Mouse (Mus musculus): ENCODE data around the gene Dram1. TPM values are rescaled to one million over a fixed set of nuclear protein-coding genes. Genes with fewer than 3 reads are reported as not detected.
"Not testable (repeated sequence)": the region's sequence is repeated elsewhere in the genome, so short reads cannot be mapped to it uniquely, and the experiment has no call there.

Gene Dram1
- polyA plus RNA-seq, 1 experiment = 0.80 TPM

DNA sequence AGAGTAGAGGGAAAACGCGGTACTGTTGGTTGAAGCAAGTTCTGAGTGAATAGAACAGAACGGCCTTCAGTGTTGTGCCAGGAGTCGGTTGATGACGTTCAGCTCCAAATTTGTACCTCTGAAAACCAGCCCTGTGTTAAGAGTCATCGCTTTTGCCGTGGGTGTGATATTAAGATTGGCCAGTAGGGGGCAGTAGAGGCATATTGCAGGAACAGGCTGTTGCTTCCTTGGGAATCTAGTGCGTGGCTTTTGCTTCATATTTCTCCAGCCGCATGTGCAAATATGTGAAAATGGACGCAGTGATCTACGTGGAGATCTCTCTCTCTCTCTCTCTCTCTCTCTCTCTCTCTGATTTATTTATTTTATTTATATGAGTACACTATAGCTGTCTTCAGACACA, 2.1 kb downstream of the Dram1 start:
- peak; percentile 89 to 94 for DNase-seq
- under 1% methylated on average over 11 of the region's 11 CpGs for WGBS
- Histone ChIP-seq H3K27me3 (ENCODE audit: control insufficient read depth, insufficient read depth, low read length) (no peaks in the 10 kb centered on the region), H3K4me3 (replicated peaks; ENCODE audit: insufficient read depth, low read depth, low read length) (no peak overlapping the region), H3K27ac (ENCODE audit: insufficient read depth, low read length) (no peak overlapping the region), H3K4me1 (ENCODE audit: control insufficient read depth, insufficient read depth, low read length) (peaks cover 6% of the 10 kb centered on the region; the same call in 1 of the 2 replicates)
- no peak for TF ChIP-seq POLR2A (IDR thresholded peaks at IDR 0.05; ENCODE audit: borderline replicate concordance, insufficient read depth, low read length)
- TF ChIP-seq CTCF (IDR thresholded peaks at IDR 0.05; ENCODE audit: borderline replicate concordance, insufficient read depth, low read depth, low read length) = peak; percentile 85

DNA sequence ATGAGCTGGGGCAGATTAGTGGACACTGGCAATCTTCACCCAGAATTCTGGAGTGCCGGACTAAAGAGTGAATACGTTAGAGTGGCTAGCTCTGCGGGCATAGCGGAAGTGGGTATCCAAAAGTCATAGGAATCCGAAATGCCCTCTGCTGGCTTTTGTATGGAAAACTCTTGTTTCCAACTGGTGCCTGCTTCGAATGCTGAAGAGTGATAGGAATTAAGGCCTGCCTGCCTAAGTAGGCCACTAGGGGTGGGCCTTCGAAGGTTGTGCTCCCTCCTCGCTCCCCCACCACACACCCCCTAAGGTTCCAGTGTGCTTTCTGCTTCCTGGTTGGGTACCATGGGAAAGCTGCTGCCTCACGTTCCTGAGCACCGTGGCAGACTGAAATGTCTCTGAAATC, 3.9 kb downstream of the Dram1 start:
- 0 out of 2 replicates have a peak, but pooled peaks cover 3% of the 10 kb centered on the region for H3K4me1 ChIP-seq (ENCODE audit: control insufficient read depth, insufficient read depth, low read length)
- DNase-seq = no peak
- no peaks in the 10 kb centered on the region for H3K27me3 ChIP-seq (ENCODE audit: control insufficient read depth, insufficient read depth, low read length)
- WGBS = 23% methylated on average over 10 of the region's 10 CpGs
- H3K27ac ChIP-seq (ENCODE audit: insufficient read depth, low read length) = no peak overlapping the region
- TF ChIP-seq CTCF (IDR thresholded peaks at IDR 0.05; ENCODE audit: borderline replicate concordance, insufficient read depth, low read depth, low read length) (no peak), POLR2A (IDR thresholded peaks at IDR 0.05; ENCODE audit: borderline replicate concordance, insufficient read depth, low read length) (no peak)
- no peak overlapping the region for H3K4me3 ChIP-seq (replicated peaks; ENCODE audit: insufficient read depth, low read depth, low read length)

DNA sequence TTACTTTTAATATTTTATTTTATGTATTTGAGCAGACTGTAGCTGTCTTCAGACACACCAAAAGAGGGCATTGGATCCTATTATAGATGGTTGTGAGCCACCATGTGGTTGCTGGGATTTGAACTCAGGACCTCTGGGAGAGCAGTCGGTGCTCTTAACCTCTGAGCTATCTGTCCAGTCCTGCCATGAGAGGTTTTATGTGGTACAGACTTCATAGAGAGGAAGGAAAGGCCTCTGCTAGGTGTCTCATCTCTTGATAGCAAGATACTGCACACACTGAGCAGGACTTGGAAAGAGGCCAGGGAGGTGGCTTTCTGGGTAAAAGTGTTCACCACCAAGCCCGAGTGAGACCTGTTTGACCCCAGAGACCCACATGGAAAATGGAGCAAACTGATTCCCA, 5.9 kb downstream of the Dram1 start:
- not testable (repeated sequence) for H3K27ac ChIP-seq (ENCODE audit: insufficient read depth, low read length); H3K4me1 ChIP-seq (ENCODE audit: control insufficient read depth, insufficient read depth, low read length); DNase-seq; H3K4me3 ChIP-seq (replicated peaks; ENCODE audit: insufficient read depth, low read depth, low read length); H3K27me3 ChIP-seq (ENCODE audit: control insufficient read depth, insufficient read depth, low read length)
- 76% methylated on average over 2 of the region's 2 CpGs for WGBS

DNA sequence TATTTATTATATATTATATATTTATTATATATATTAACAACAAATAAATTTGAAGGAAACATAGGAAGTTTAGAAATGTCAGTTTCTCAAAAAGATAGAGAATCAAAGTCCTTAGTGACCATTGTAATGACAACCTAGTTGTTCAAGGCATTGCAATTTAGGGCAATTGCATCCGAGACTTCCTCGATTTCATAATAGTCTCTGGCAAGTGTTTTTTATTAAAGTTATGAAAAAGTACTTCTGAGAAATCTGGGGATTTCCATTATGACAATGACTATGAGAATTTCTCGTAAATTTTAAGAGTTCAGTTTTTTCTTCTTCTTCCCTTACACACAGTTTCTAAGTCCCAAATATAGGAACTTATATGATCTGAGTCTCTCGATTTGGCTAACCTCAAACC, 6.4 kb downstream of the Dram1 start:
- TF ChIP-seq CTCF (IDR thresholded peaks at IDR 0.05; ENCODE audit: borderline replicate concordance, insufficient read depth, low read depth, low read length) (no peak), POLR2A (IDR thresholded peaks at IDR 0.05; ENCODE audit: borderline replicate concordance, insufficient read depth, low read length) (no peak)
- no peak overlapping the region for H3K27ac ChIP-seq (ENCODE audit: insufficient read depth, low read length)
- DNase-seq = no peak
- no peaks in the 10 kb centered on the region for H3K27me3 ChIP-seq (ENCODE audit: control insufficient read depth, insufficient read depth, low read length)
- no peak overlapping the region for H3K4me3 ChIP-seq (replicated peaks; ENCODE audit: insufficient read depth, low read depth, low read length)
- H3K4me1 ChIP-seq (ENCODE audit: control insufficient read depth, insufficient read depth, low read length) = no peaks in the 10 kb centered on the region
- 96% methylated on average over 4 of the region's 4 CpGs for WGBS

DNA sequence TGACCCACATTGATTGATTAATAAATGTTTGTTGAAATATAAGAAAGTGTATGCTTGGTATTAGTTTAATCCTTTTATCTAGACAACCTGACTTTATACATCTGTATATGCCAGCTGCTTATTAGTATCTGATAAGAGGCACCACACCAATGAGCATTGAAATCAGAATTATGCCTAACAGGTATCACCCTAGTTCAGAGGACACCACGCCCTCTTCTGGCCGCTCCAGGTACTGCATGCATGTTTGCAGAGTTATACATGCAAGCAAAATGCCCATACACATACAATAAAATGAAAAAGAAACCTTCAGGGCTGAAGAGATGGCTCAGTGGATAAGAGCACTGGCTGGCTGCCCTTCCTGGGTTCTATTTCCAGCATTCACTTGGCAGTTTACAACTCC, 7.1 kb downstream of the Dram1 start:
- no peaks in the 10 kb centered on the region for H3K4me1 ChIP-seq (ENCODE audit: control insufficient read depth, insufficient read depth, low read length)
- DNase-seq = no peak
- no peak overlapping the region for H3K4me3 ChIP-seq (replicated peaks; ENCODE audit: insufficient read depth, low read depth, low read length)
- H3K27me3 ChIP-seq (ENCODE audit: control insufficient read depth, insufficient read depth, low read length) = no peaks in the 10 kb centered on the region
- H3K27ac ChIP-seq (ENCODE audit: insufficient read depth, low read length) = no peak overlapping the region
- peak; percentile 41; the same call in 1 of the 2 replicates for TF ChIP-seq CTCF (IDR thresholded peaks at IDR 0.05; ENCODE audit: borderline replicate concordance, insufficient read depth, low read depth, low read length)
- no peak for TF ChIP-seq POLR2A (IDR thresholded peaks at IDR 0.05; ENCODE audit: borderline replicate concordance, insufficient read depth, low read length)
- 1% methylated on average over 2 of the region's 2 CpGs for WGBS

DNA sequence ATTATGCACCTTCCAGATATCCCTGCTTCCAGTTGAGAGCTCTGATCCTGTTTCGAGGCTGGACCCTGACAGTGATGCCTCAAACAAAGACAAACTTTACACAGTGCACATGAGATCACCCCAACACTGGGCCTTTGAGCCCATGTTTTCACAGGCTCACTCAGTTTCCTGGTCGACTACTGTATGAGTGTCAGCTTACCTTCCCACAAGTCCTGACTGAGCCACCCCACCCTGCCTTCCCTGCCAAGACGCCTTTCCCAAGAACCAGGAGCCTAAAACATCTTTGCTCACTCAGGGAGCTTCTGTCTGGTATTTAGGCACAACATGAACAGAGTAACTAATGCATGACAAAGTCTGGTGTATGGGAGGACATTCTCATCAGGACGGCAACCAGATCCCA, 9.6 kb downstream of the Dram1 start:
- no peak for TF ChIP-seq CTCF (IDR thresholded peaks at IDR 0.05; ENCODE audit: borderline replicate concordance, insufficient read depth, low read depth, low read length)
- TF ChIP-seq POLR2A (IDR thresholded peaks at IDR 0.05; ENCODE audit: borderline replicate concordance, insufficient read depth, low read length) = no peak
- WGBS = 55% methylated on average over 4 of the region's 4 CpGs

DNA sequence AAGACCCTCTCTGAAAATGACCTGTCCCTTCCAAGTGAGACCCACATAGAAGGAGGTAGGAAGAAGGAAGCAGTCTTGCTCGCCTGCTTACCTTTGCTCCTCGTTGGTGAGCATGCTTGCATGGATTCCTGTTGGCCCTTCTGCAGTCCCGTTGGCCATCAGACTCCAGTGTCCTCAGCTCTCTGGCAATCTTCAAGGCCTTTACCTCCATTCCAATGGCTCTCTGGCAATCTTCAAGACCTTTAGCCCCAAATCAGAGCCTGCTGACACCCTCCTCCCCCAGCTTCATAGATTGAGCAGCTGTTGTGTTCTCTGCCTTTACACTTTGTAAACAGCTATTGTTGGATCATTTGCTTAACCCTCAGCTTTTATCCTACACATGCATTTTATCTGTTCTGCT, 14.7 kb downstream of the Dram1 start:
- no peak overlapping the region for H3K27ac ChIP-seq (ENCODE audit: insufficient read depth, low read length)
- H3K4me1 ChIP-seq (ENCODE audit: control insufficient read depth, insufficient read depth, low read length) = no peaks in the 10 kb centered on the region
- WGBS = 79% methylated on average over 3 of the region's 3 CpGs
- no peaks in the 10 kb centered on the region for H3K27me3 ChIP-seq (ENCODE audit: control insufficient read depth, insufficient read depth, low read length)
- no peak overlapping the region for H3K4me3 ChIP-seq (replicated peaks; ENCODE audit: insufficient read depth, low read depth, low read length)
- DNase-seq = no peak
- no peak for TF ChIP-seq CTCF (IDR thresholded peaks at IDR 0.05; ENCODE audit: borderline replicate concordance, insufficient read depth, low read depth, low read length)
- TF ChIP-seq POLR2A (IDR thresholded peaks at IDR 0.05; ENCODE audit: borderline replicate concordance, insufficient read depth, low read length) = no peak

More for the DNA sequence above, 9.6 kb downstream of the Dram1 start:
- Histone ChIP-seq H3K27me3 (ENCODE audit: control insufficient read depth, insufficient read depth, low read length) (no peaks in the 10 kb centered on the region), H3K27ac (ENCODE audit: insufficient read depth, low read length) (no peak overlapping the region), H3K4me3 (replicated peaks; ENCODE audit: insufficient read depth, low read depth, low read length) (no peak overlapping the region), H3K4me1 (ENCODE audit: control insufficient read depth, insufficient read depth, low read length) (no peaks in the 10 kb centered on the region)
- no peak for DNase-seq

DNA sequence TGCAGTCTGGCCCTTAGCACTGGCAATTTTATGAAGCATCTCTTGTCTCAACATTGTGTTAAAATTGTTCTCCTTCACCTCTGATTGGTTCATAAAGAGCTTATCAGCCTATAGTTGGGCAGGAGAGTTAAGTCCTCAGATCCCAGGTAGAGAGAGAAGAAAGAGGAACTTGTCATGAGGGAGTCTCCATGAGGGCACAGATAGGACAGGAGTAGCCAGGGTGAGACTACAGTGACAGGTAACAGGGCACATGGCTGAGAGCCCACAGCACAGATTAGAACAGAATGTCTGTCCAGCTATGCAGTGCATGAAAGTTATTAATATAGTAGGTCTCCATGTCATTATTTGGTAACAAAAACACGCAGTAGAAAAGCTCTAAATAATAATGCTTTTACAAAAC, 16.7 kb downstream of the Dram1 start:
- Histone ChIP-seq H3K27me3 (ENCODE audit: control insufficient read depth, insufficient read depth, low read length) (no peaks in the 10 kb centered on the region), H3K4me3 (replicated peaks; ENCODE audit: insufficient read depth, low read depth, low read length) (no peak overlapping the region), H3K27ac (ENCODE audit: insufficient read depth, low read length) (no peak overlapping the region), H3K4me1 (ENCODE audit: control insufficient read depth, insufficient read depth, low read length) (peaks cover 3% of the 10 kb centered on the region; the same call in 1 of the 2 replicates)
- no peak for DNase-seq
- TF ChIP-seq CTCF (IDR thresholded peaks at IDR 0.05; ENCODE audit: borderline replicate concordance, insufficient read depth, low read depth, low read length) = no peak
- TF ChIP-seq POLR2A (IDR thresholded peaks at IDR 0.05; ENCODE audit: borderline replicate concordance, insufficient read depth, low read length) = no peak
- WGBS = 67% methylated on average over 1 of the region's 1 CpGs

Measured in cerebellum, adult 2 months (tissue).